Comparison of ENCODE assay signal across 8 mouse cellular contexts in genomic region chr7:19343210-19343808, GRCm38 (mm10). TPM values are rescaled to one million over a fixed set of nuclear protein-coding genes. Genes with fewer than 3 reads are reported as not detected.
DNase-seq lines count a peak whose midpoint lies in the region; ATAC-seq and TF ChIP-seq lines count a peak whose summit lies in the region.

No protein-coding gene starts in this region.

- H3K27me3 ChIP-seq in hindbrain, postnatal 0 days (ENCODE audit: insufficient read depth, low read length), result no peaks in the 10 kb centered on the region; the same call in 1 of the 2 replicates
- H3K27me3 ChIP-seq in midbrain, embryonic 11.5 days (ENCODE audit: control insufficient read depth, insufficient read depth, low read length), result peaks cover 4% of the 10 kb centered on the region; the same call in 1 of the 2 replicates

- ATAC-seq in hindbrain, postnatal 0 days, result no peak
- ATAC-seq in midbrain, embryonic 11.5 days (ENCODE audit: low FRiP score), result no peak

- H3K36me3 ChIP-seq in hindbrain, postnatal 0 days (ENCODE audit: insufficient read depth, low read length), result 0 out of 2 replicates have a peak, but pooled peaks cover 1% of the 10 kb centered on the region
- H3K36me3 ChIP-seq in midbrain, embryonic 11.5 days (ENCODE audit: control insufficient read depth, insufficient read depth, low read length), result no peaks in the 10 kb centered on the region

- no peak overlapping the region for H3K9ac ChIP-seq in hindbrain, postnatal 0 days (replicated peaks; ENCODE audit: low read length)
- H3K9ac ChIP-seq in midbrain, embryonic 11.5 days (ENCODE audit: low read length), result no peak overlapping the region

- intact Hi-C loops in left cerebral cortex, postnatal 36 days (cut with DNase I), result loop anchor here (5.0 kb wide), 2 partner anchors 106 to 166 kb away; partner anchors contain the start of gene Eml2

- peak; percentile 89 for TF ChIP-seq CTCF in hindbrain, postnatal 0 days (IDR thresholded peaks at IDR 0.05; ENCODE audit: low read depth)

- H3K9me3 ChIP-seq in hindbrain, postnatal 0 days (ENCODE audit: low read length), result no peaks in the 10 kb centered on the region
- H3K9me3 ChIP-seq in midbrain, embryonic 11.5 days (ENCODE audit: control insufficient read depth, low read length), result no peaks in the 10 kb centered on the region

- H3K4me1 ChIP-seq in hindbrain, postnatal 0 days (ENCODE audit: insufficient read depth, low read length), result peaks cover 16% of the 10 kb centered on the region
- H3K4me1 ChIP-seq in midbrain, embryonic 11.5 days (ENCODE audit: control insufficient read depth, insufficient read depth, low read length), result peaks cover 17% of the 10 kb centered on the region

- H3K27ac ChIP-seq in hindbrain, postnatal 0 days, result no peak overlapping the region
- H3K27ac ChIP-seq in midbrain, embryonic 11.5 days (ENCODE audit: low read depth, low read length), result no peak overlapping the region

- H3K4me2 ChIP-seq in hindbrain, postnatal 0 days (ENCODE audit: low read depth, low read length), result peak overlapping the region; percentile 82; the same call in 1 of the 2 replicates
- 0 out of 2 replicates have a peak overlapping the region, but pooled peaks have one; percentile 90 for H3K4me2 ChIP-seq in midbrain, embryonic 11.5 days

- no peak overlapping the region for H3K4me3 ChIP-seq in hindbrain, postnatal 0 days (ENCODE audit: low read length)
- no peak overlapping the region; the same call in 1 of the 2 replicates for H3K4me3 ChIP-seq in midbrain, embryonic 11.5 days (ENCODE audit: low read depth, low read length)

- peak; percentile 80 for DNase-seq in layer of hippocampus, adult 11-12 months (ENCODE audit: low spot score)
- DNase-seq in layer of hippocampus, adult 9-10 months (ENCODE audit: low spot score), result no peak
- peak; percentile 76 to 80 for DNase-seq in cerebellum, adult 18-20 months
- peak; percentile 81 for DNase-seq in gastrocnemius, adult 18-20 months (ENCODE audit: low spot score)
- peak; percentile 85 for DNase-seq in hindbrain, postnatal 0 days (ENCODE audit: low spot score)
- peak; percentile 57 to 69 for DNase-seq in left cerebral cortex, postnatal 36 days (ENCODE audit: low spot score in 2 of 2)
- peak; percentile 98 for DNase-seq in midbrain, embryonic 11.5 days (ENCODE audit: low spot score, missing footprints)
- DNase-seq in spleen, postnatal 36 days (ENCODE audit: low spot score in 2 of 2), result peak; percentile 59 to 69

- WGBS in hindbrain, postnatal 0 days, result under 1% methylated on average over 11 of the region's 11 CpGs
- WGBS in midbrain, embryonic 11.5 days, result 2% methylated on average over 11 of the region's 11 CpGs

RNA-seq across cellular contexts. Expression of gene Ercc1, which starts 1.3 kb away (rescaled TPM):
- 10 to 100 TPM; 30.0 to 30.8 TPM for total RNA-seq in gastrocnemius, adult 18-20 months (2021)
- 44.1 and 46.1 TPM in 2 replicates for total RNA-seq in hindbrain, postnatal 0 days (2014; rRNA removed)
- polyA plus RNA-seq in hindbrain, postnatal 0 days (2015; fragmentation: Nextera tagmentation; extraction: Ambion mirVana), result 69.0 and 74.2 TPM in 2 replicates
- 10 to 100 TPM; 35.6 to 41.8 TPM for total RNA-seq in left cerebral cortex, postnatal 36 days (2021)
- polyA plus RNA-seq in midbrain, embryonic 11.5 days (2014; fragmentation: Nextera tagmentation; extraction: Ambion mirVana), result 111 and 118 TPM in 2 replicates

RNA-seq across cellular contexts. Expression of gene Cd3eap, which starts 16.0 kb away (rescaled TPM):
- 10 to 100 TPM; 10.8 to 11.4 TPM for total RNA-seq in gastrocnemius, adult 18-20 months (2021)
- 11.1 and 12.4 TPM in 2 replicates for total RNA-seq in hindbrain, postnatal 0 days (2014; rRNA removed)
- polyA plus RNA-seq in hindbrain, postnatal 0 days (2015; fragmentation: Nextera tagmentation; extraction: Ambion mirVana), result 17.9 and 19.3 TPM in 2 replicates
- total RNA-seq in left cerebral cortex, postnatal 36 days (2021), result 10 to 100 TPM; 17.3 to 17.6 TPM
- 15.1 and 15.4 TPM in 2 replicates for polyA plus RNA-seq in midbrain, embryonic 11.5 days (2014; fragmentation: Nextera tagmentation; extraction: Ambion mirVana)

RNA-seq across cellular contexts. Expression of gene Ppp1r13l, which starts 16.2 kb away (rescaled TPM):
- 1 to 10 TPM; 3.6 to 5.3 TPM for total RNA-seq in gastrocnemius, adult 18-20 months (2021)
- total RNA-seq in hindbrain, postnatal 0 days (2014; rRNA removed), result 0.68 and 1.0 TPM in 2 replicates
- polyA plus RNA-seq in hindbrain, postnatal 0 days (2015; fragmentation: Nextera tagmentation; extraction: Ambion mirVana), result 1.0 and 1.2 TPM in 2 replicates
- total RNA-seq in left cerebral cortex, postnatal 36 days (2021), result 1 to 10 TPM; 5.1 to 7.9 TPM
- 3.0 and 3.2 TPM in 2 replicates for polyA plus RNA-seq in midbrain, embryonic 11.5 days (2014; fragmentation: Nextera tagmentation; extraction: Ambion mirVana)

RNA-seq across cellular contexts. Expression of gene Fosb, which starts 33.5 kb away (rescaled TPM):
- total RNA-seq in gastrocnemius, adult 18-20 months (2021), result 1 to 10 TPM in 1 of 2 experiments, under 1 TPM in 1; 0.57 to 2.5 TPM
- total RNA-seq in hindbrain, postnatal 0 days (2014; rRNA removed), result 0.31 and 1.0 TPM in 2 replicates
- 0.09 and 0.11 TPM in 2 replicates for polyA plus RNA-seq in hindbrain, postnatal 0 days (2015; fragmentation: Nextera tagmentation; extraction: Ambion mirVana)
- 10 to 100 TPM; 20.6 to 22.5 TPM for total RNA-seq in left cerebral cortex, postnatal 36 days (2021)
- 0.04 TPM in 1 of 2 replicates, not detected in the other for polyA plus RNA-seq in midbrain, embryonic 11.5 days (2014; fragmentation: Nextera tagmentation; extraction: Ambion mirVana)

RNA-seq across cellular contexts. Expression of gene Ercc2, which starts 38.5 kb away (rescaled TPM):
- total RNA-seq in gastrocnemius, adult 18-20 months (2021), result 10 to 100 TPM in 1 of 2 experiments, 1 to 10 TPM in 1; 9.0 to 10.6 TPM
- total RNA-seq in hindbrain, postnatal 0 days (2014; rRNA removed), result 57.3 and 65.1 TPM in 2 replicates
- 18.6 and 19.9 TPM in 2 replicates for polyA plus RNA-seq in hindbrain, postnatal 0 days (2015; fragmentation: Nextera tagmentation; extraction: Ambion mirVana)
- 10 to 100 TPM; 26.1 to 40.0 TPM for total RNA-seq in left cerebral cortex, postnatal 36 days (2021)
- 10.3 and 10.9 TPM in 2 replicates for polyA plus RNA-seq in midbrain, embryonic 11.5 days (2014; fragmentation: Nextera tagmentation; extraction: Ambion mirVana)
